Mouse (Mus musculus) megakaryocyte, embryonic 14.5 days (primary cell): ENCODE data around the gene Mroh2a.

ENCODE experiments used
- FLI1 ChIP-seq: IDR thresholded peaks from 2 replicates; pipeline ENCODE4 v1.6.1; 2012; ENCODE audit warnings: low read length, inconsistent platforms, mixed read lengths
- GATA1 ChIP-seq: IDR thresholded peaks from 3 replicates; pipeline ENCODE4 v1.6.1; 2012; ENCODE audit warnings: mixed read lengths, low read length, inconsistent platforms, borderline replicate concordance

DNA sequence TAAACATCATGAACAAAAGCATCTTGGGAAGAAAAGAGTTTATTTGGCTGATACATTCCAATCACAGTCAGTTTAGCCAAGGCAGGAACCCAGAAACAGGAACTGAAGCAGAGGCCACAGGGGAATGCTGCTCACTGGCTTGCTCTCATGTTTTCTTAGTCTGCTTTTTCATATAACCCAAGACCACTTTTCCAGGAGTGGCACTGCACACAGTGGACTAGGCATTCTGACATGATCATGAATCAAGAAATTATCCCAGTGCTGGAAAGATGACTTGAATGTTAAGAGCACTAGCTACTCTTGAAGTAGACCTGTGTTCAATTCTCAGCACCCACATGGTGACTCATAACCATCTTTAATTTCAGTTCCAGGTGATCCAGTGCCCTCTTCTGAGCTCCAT is 1.0 kb upstream of the Mroh2a start:
- TF ChIP-seq GATA1 = no peak
- no peak for TF ChIP-seq FLI1
